Mouse (Mus musculus) thymus, postnatal 0 days (tissue): ENCODE results near the gene Wdr66. TPM values are rescaled to one million over a fixed set of nuclear protein-coding genes. Genes with fewer than 3 reads are reported as not detected.

Experiments used
- DNase-seq: peaks from one replicate; pipeline ENCODE4 v3.0.0-alpha.2; 2015; ENCODE audit warnings: low spot score
- polyA plus RNA-seq: library from polyadenylated mRNA; unstranded; fragments of >200 nt; fragmentation: Nextera tagmentation; extraction: Ambion mirVana; gene quantifications from 2 replicates; pipeline ENCODE4 v1.2.1, GENCODE M21; 2015

Gene Wdr66
- polyA plus RNA-seq, 1 experiment from 2014 or later, result 0.56 TPM

- DNase-seq, result peak; percentile 38
Measured at GRCm38 (mm10) chr5:123350386-123350785, 98.5 kb downstream of the Wdr66 start.

GRCm38 (mm10) chr5:123355918-123356317, 104.0 kb downstream of the Wdr66 start:
- no peak for DNase-seq

GRCm38 (mm10) chr5:123357253-123357652, 105.4 kb downstream of the Wdr66 start:
- no peak for DNase-seq

GRCm38 (mm10) chr5:123359431-123359830, 107.5 kb downstream of the Wdr66 start:
- no peak for DNase-seq

GRCm38 (mm10) chr5:123362911-123363310, 111.0 kb downstream of the Wdr66 start:
- no peak for DNase-seq

- DNase-seq, result no peak
Measured at GRCm38 (mm10) chr5:123364302-123364971, 112.5 kb downstream of the Wdr66 start.

GRCm38 (mm10) chr5:123368869-123369488, 117.1 kb downstream of the Wdr66 start:
- peak; percentile 65 for DNase-seq

- no peak for DNase-seq
Measured at GRCm38 (mm10) chr5:123370049-123370448, 118.1 kb downstream of the Wdr66 start.

- DNase-seq, result no peak
Measured at GRCm38 (mm10) chr5:123375262-123375661, 123.4 kb downstream of the Wdr66 start.

- no peak for DNase-seq
Measured at GRCm38 (mm10) chr5:123375793-123376452, 124.0 kb downstream of the Wdr66 start.

GRCm38 (mm10) chr5:123376569-123376968, 124.7 kb downstream of the Wdr66 start:
- DNase-seq, result no peak

Other genes starting within 250 kb of the Wdr66 start
- gene Orai1, start 237.0 kb upstream of the Wdr66 start, polyA plus RNA-seq, result 16.1 and 17.3 TPM in 2 replicates
- 0.58 and 0.60 TPM in 2 replicates for gene Morn3, start 205.1 kb upstream of the Wdr66 start, polyA plus RNA-seq
- 33.2 and 35.9 TPM in 2 replicates for gene Tmem120b, start 183.7 kb upstream of the Wdr66 start, polyA plus RNA-seq
- gene Rhof, start 119.4 kb upstream of the Wdr66 start, polyA plus RNA-seq, result 10.4 and 11.1 TPM in 2 replicates
- 8.0 and 11.3 TPM in 2 replicates for gene Setd1b, start 109.9 kb upstream of the Wdr66 start, polyA plus RNA-seq
- gene Psmd9, start 82.7 kb upstream of the Wdr66 start, polyA plus RNA-seq, result 77.6 and 94.1 TPM in 2 replicates
- 0.64 TPM in 1 of 2 replicates, not detected in the other for gene Hpd, start 69.4 kb upstream of the Wdr66 start, polyA plus RNA-seq
- 17.6 and 21.5 TPM in 2 replicates for gene Bcl7a, start 91.7 kb downstream of the Wdr66 start, polyA plus RNA-seq
- gene Mlxip, start 142.7 kb downstream of the Wdr66 start, polyA plus RNA-seq, result 7.3 and 8.2 TPM in 2 replicates
- 0.09 and 0.10 TPM in 2 replicates for gene Lrrc43, start 237.2 kb downstream of the Wdr66 start, polyA plus RNA-seq
- gene Il31, start 237.4 kb downstream of the Wdr66 start, polyA plus RNA-seq, result 0.17 and 0.49 TPM in 2 replicates